Mouse (Mus musculus): ENCODE measurements at regions not wholly inside any gene's neighbourhood (a gene's known extent, or its start where the extent isn't known, plus 50 kb on each side); places are given as distances from the start of the nearest gene placed in this dataset.

- no peaks in the 10 kb centered on the region for H3K4me1 ChIP-seq (ENCODE audit: control insufficient read depth, insufficient read depth, low read length)
- ATAC-seq (replicated peaks; ENCODE audit: insufficient number of reproducible peaks, low FRiP score, low TSS enrichment, low read depth) (0 out of 2 replicates have a peak, but pooled peaks have one; percentile 61), DNase-seq (ENCODE audit: low spot score) (peak; percentile 91)
- H3K27ac ChIP-seq (replicated peaks; ENCODE audit: low read depth, low read length), result no peak overlapping the region
- H3K4me3 ChIP-seq (ENCODE audit: low read depth, low read length), result no peak overlapping the region
- no peaks in the 10 kb centered on the region for H3K9me3 ChIP-seq (replicated peaks; ENCODE audit: control insufficient read depth, low read length)
- no peak overlapping the region; the same call in 1 of the 2 replicates for H3K9ac ChIP-seq (replicated peaks; ENCODE audit: low read length)
- WGBS, result 23% methylated on average over 17 of the region's 17 CpGs
- no peaks in the 10 kb centered on the region for H3K36me3 ChIP-seq (replicated peaks; ENCODE audit: control insufficient read depth, insufficient read depth, low read depth, low read length)
- no peaks in the 10 kb centered on the region for H3K27me3 ChIP-seq (ENCODE audit: control insufficient read depth, insufficient read depth, low read length)
- H3K4me2 ChIP-seq (ENCODE audit: low read depth, low read length), result no peak overlapping the region
Measured at GRCm38 (mm10) chr16:55476544-55477208, 178.9 kb upstream of the Zpld1 start.

GRCm38 (mm10) chr16:55474950-55475525 lies 177.3 kb upstream of the Zpld1 start:
- WGBS, result 82% methylated on average over 7 of the region's 7 CpGs

GRCm38 (mm10) chr16:55471396-55471795 lies 173.6 kb upstream of the Zpld1 start:
- WGBS, result 78% methylated on average over 4 of the region's 4 CpGs
- Histone ChIP-seq H3K4me3 (ENCODE audit: low read depth, low read length) (no peak overlapping the region), H3K9ac (replicated peaks; ENCODE audit: low read length) (no peak overlapping the region), H3K27me3 (ENCODE audit: control insufficient read depth, insufficient read depth, low read length) (no peaks in the 10 kb centered on the region), H3K36me3 (replicated peaks; ENCODE audit: control insufficient read depth, insufficient read depth, low read depth, low read length) (no peaks in the 10 kb centered on the region), H3K4me2 (ENCODE audit: low read depth, low read length) (no peak overlapping the region), H3K4me1 (ENCODE audit: control insufficient read depth, insufficient read depth, low read length) (no peaks in the 10 kb centered on the region), H3K27ac (replicated peaks; ENCODE audit: low read depth, low read length) (no peak overlapping the region), H3K9me3 (replicated peaks; ENCODE audit: control insufficient read depth, low read length) (no peaks in the 10 kb centered on the region)
- ATAC-seq (replicated peaks; ENCODE audit: insufficient number of reproducible peaks, low FRiP score, low TSS enrichment, low read depth) (no peak), DNase-seq (ENCODE audit: low spot score) (no peak)

More at GRCm38 (mm10) chr16:55474950-55475525, 177.3 kb upstream of the Zpld1 start:
- Histone ChIP-seq H3K9me3 (replicated peaks; ENCODE audit: control insufficient read depth, low read length) (no peaks in the 10 kb centered on the region), H3K9ac (replicated peaks; ENCODE audit: low read length) (no peak overlapping the region), H3K4me2 (ENCODE audit: low read depth, low read length) (no peak overlapping the region), H3K4me1 (ENCODE audit: control insufficient read depth, insufficient read depth, low read length) (no peaks in the 10 kb centered on the region), H3K27me3 (ENCODE audit: control insufficient read depth, insufficient read depth, low read length) (no peaks in the 10 kb centered on the region), H3K27ac (replicated peaks; ENCODE audit: low read depth, low read length) (no peak overlapping the region), H3K4me3 (ENCODE audit: low read depth, low read length) (no peak overlapping the region), H3K36me3 (replicated peaks; ENCODE audit: control insufficient read depth, insufficient read depth, low read depth, low read length) (no peaks in the 10 kb centered on the region)
- DNase-seq (ENCODE audit: low spot score), result no peak
- no peak for ATAC-seq (replicated peaks; ENCODE audit: insufficient number of reproducible peaks, low FRiP score, low TSS enrichment, low read depth)

- ATAC-seq (replicated peaks; ENCODE audit: insufficient number of reproducible peaks, low FRiP score, low TSS enrichment, low read depth), result no peak
- Histone ChIP-seq H3K9ac (replicated peaks; ENCODE audit: low read length) (no peak overlapping the region), H3K27ac (replicated peaks; ENCODE audit: low read depth, low read length) (no peak overlapping the region), H3K4me1 (ENCODE audit: control insufficient read depth, insufficient read depth, low read length) (no peaks in the 10 kb centered on the region), H3K4me3 (ENCODE audit: low read depth, low read length) (no peak overlapping the region), H3K4me2 (ENCODE audit: low read depth, low read length) (no peak overlapping the region), H3K36me3 (replicated peaks; ENCODE audit: control insufficient read depth, insufficient read depth, low read depth, low read length) (no peaks in the 10 kb centered on the region), H3K9me3 (replicated peaks; ENCODE audit: control insufficient read depth, low read length) (no peaks in the 10 kb centered on the region), H3K27me3 (ENCODE audit: control insufficient read depth, insufficient read depth, low read length) (no peaks in the 10 kb centered on the region)
- DNase-seq (ENCODE audit: low spot score), result no peak
- WGBS, result 78% methylated on average over 13 of the region's 13 CpGs
Measured at GRCm38 (mm10) chr16:55470721-55471120, 172.9 kb upstream of the Zpld1 start.

GRCm38 (mm10) chr16:55469703-55470102 lies 171.9 kb upstream of the Zpld1 start:
- Histone ChIP-seq H3K9me3 (replicated peaks; ENCODE audit: control insufficient read depth, low read length) (no peaks in the 10 kb centered on the region), H3K4me2 (ENCODE audit: low read depth, low read length) (no peak overlapping the region), H3K27ac (replicated peaks; ENCODE audit: low read depth, low read length) (no peak overlapping the region), H3K4me3 (ENCODE audit: low read depth, low read length) (no peak overlapping the region), H3K27me3 (ENCODE audit: control insufficient read depth, insufficient read depth, low read length) (no peaks in the 10 kb centered on the region), H3K36me3 (replicated peaks; ENCODE audit: control insufficient read depth, insufficient read depth, low read depth, low read length) (no peaks in the 10 kb centered on the region), H3K9ac (replicated peaks; ENCODE audit: low read length) (no peak overlapping the region), H3K4me1 (ENCODE audit: control insufficient read depth, insufficient read depth, low read length) (no peaks in the 10 kb centered on the region)
- 62% methylated on average over 3 of the region's 3 CpGs for WGBS
- DNase-seq (ENCODE audit: low spot score) (no peak), ATAC-seq (replicated peaks; ENCODE audit: insufficient number of reproducible peaks, low FRiP score, low TSS enrichment, low read depth) (no peak)

DNA sequence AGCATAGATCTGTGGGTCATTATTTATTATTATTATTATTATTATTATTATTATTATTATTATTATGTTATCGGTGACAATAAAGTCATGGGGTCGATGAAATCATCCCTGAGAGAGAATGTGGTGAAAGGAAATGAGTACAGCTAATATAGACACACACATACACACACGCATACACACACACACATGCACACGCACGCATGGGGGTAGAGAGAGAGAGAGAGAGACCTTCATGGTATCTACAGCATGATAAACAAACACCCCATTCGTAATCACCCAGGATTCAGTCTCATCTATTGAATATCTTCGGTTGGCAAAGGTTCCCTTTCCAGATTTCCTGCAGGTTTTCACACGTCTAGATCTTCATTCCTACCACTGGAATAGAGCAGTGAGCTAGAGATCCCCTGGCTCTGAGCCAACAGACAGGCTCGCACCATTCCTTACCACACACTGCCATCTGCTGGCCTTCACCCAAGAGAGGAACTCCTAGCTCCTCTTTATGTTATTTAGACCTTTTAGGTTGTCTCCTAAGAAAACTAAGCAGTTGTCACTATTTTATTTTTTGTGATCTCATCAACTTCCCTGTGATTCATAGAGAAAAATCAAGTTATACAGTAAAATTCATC lies 171.2 kb upstream of the Zpld1 start:
- no peak overlapping the region for H3K4me3 ChIP-seq (ENCODE audit: low read depth, low read length)
- H3K9me3 ChIP-seq (replicated peaks; ENCODE audit: control insufficient read depth, low read length), result no peaks in the 10 kb centered on the region
- no peak overlapping the region for H3K4me2 ChIP-seq (ENCODE audit: low read depth, low read length)
- peak; percentile 92 for DNase-seq (ENCODE audit: low spot score)
- H3K27me3 ChIP-seq (ENCODE audit: control insufficient read depth, insufficient read depth, low read length), result no peaks in the 10 kb centered on the region
- ATAC-seq (replicated peaks; ENCODE audit: insufficient number of reproducible peaks, low FRiP score, low TSS enrichment, low read depth), result 0 out of 2 replicates have a peak, but pooled peaks have one; percentile 59
- no peak overlapping the region for H3K9ac ChIP-seq (replicated peaks; ENCODE audit: low read length)
- WGBS, result 56% methylated on average over 9 of the region's 9 CpGs
- H3K36me3 ChIP-seq (replicated peaks; ENCODE audit: control insufficient read depth, insufficient read depth, low read depth, low read length), result no peaks in the 10 kb centered on the region
- no peak overlapping the region for H3K27ac ChIP-seq (replicated peaks; ENCODE audit: low read depth, low read length)
- H3K4me1 ChIP-seq (ENCODE audit: control insufficient read depth, insufficient read depth, low read length), result no peaks in the 10 kb centered on the region

GRCm38 (mm10) chr16:55460519-55460918 lies 162.7 kb upstream of the Zpld1 start:
- no peaks in the 10 kb centered on the region for H3K36me3 ChIP-seq (replicated peaks; ENCODE audit: control insufficient read depth, insufficient read depth, low read depth, low read length)
- ATAC-seq (replicated peaks; ENCODE audit: insufficient number of reproducible peaks, low FRiP score, low TSS enrichment, low read depth), result no peak
- no peaks in the 10 kb centered on the region for H3K9me3 ChIP-seq (replicated peaks; ENCODE audit: control insufficient read depth, low read length)
- no peak overlapping the region for H3K4me2 ChIP-seq (ENCODE audit: low read depth, low read length)
- no peaks in the 10 kb centered on the region for H3K27me3 ChIP-seq (ENCODE audit: control insufficient read depth, insufficient read depth, low read length)
- H3K9ac ChIP-seq (replicated peaks; ENCODE audit: low read length), result no peak overlapping the region
- peak; percentile 45 for DNase-seq (ENCODE audit: low spot score)
- no peak overlapping the region for H3K4me3 ChIP-seq (ENCODE audit: low read depth, low read length)
- H3K4me1 ChIP-seq (ENCODE audit: control insufficient read depth, insufficient read depth, low read length), result no peaks in the 10 kb centered on the region
- H3K27ac ChIP-seq (replicated peaks; ENCODE audit: low read depth, low read length), result no peak overlapping the region

GRCm38 (mm10) chr16:55447581-55447980 lies 149.8 kb upstream of the Zpld1 start:
- Histone ChIP-seq H3K4me3 (ENCODE audit: low read depth, low read length) (no peak overlapping the region), H3K4me2 (ENCODE audit: low read depth, low read length) (no peak overlapping the region), H3K9ac (replicated peaks; ENCODE audit: low read length) (no peak overlapping the region), H3K36me3 (replicated peaks; ENCODE audit: control insufficient read depth, insufficient read depth, low read depth, low read length) (no peaks in the 10 kb centered on the region), H3K27me3 (ENCODE audit: control insufficient read depth, insufficient read depth, low read length) (no peaks in the 10 kb centered on the region), H3K4me1 (ENCODE audit: control insufficient read depth, insufficient read depth, low read length) (no peaks in the 10 kb centered on the region), H3K9me3 (replicated peaks; ENCODE audit: control insufficient read depth, low read length) (no peaks in the 10 kb centered on the region), H3K27ac (replicated peaks; ENCODE audit: low read depth, low read length) (no peak overlapping the region)
- no peak for ATAC-seq (replicated peaks; ENCODE audit: insufficient number of reproducible peaks, low FRiP score, low TSS enrichment, low read depth)
- DNase-seq (ENCODE audit: low spot score), result no peak
- 82% methylated on average over 3 of the region's 3 CpGs for WGBS
